Mouse (Mus musculus) ovary, adult 18-20 months (tissue): ENCODE measurements around the gene Fam49a.

Source experiments
- DNase-seq: peaks from one replicate; pipeline ENCODE4 v3.0.0; 2022; ENCODE audit warnings: low spot score, mixed read lengths

Fam49a gene

GRCm38 (mm10) chr12:12270495-12270894 lies 8.6 kb downstream of the Fam49a start:
- no peak for DNase-seq

- no peak for DNase-seq
Observed at GRCm38 (mm10) chr12:12274115-12274514, 12.2 kb downstream of the Fam49a start.

- DNase-seq, result no peak
Observed at GRCm38 (mm10) chr12:12275124-12275779, 13.3 kb downstream of the Fam49a start.

GRCm38 (mm10) chr12:12277741-12278463 lies 16.0 kb downstream of the Fam49a start:
- DNase-seq, result no peak

GRCm38 (mm10) chr12:12278464-12278872 lies 16.5 kb downstream of the Fam49a start:
- no peak for DNase-seq

DNA sequence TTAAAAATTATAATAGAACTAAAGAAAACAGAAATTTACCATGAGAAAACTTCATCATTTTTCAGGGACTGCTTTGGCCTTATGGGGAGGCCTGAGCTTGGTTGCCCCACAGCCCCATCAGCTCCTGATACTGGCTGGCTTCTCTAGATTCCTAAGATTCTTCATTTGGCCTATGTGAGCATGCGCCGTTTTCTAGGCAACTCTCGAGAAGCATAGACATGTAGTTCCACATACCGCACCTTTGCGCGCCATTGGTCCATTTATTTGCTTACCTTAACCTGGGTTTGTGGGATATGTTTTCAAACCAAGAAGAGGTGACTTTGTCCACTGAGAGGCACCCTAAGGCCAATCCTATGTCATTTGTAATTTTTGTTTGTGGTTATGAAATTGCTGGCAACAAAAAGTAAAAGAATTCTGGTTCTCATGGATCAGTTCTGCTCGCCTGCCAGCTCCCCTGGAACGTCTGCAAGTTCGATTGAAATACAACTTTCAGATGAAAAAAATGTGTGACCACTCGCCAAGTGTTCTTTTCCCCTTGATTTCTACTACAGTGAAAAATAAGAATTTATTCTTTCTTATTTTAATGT lies 21.9 kb downstream of the Fam49a start:
- DNase-seq, result no peak

GRCm38 (mm10) chr12:12284521-12284920 lies 22.6 kb downstream of the Fam49a start:
- no peak for DNase-seq

GRCm38 (mm10) chr12:12287131-12287786 lies 25.3 kb downstream of the Fam49a start:
- no peak for DNase-seq

DNA sequence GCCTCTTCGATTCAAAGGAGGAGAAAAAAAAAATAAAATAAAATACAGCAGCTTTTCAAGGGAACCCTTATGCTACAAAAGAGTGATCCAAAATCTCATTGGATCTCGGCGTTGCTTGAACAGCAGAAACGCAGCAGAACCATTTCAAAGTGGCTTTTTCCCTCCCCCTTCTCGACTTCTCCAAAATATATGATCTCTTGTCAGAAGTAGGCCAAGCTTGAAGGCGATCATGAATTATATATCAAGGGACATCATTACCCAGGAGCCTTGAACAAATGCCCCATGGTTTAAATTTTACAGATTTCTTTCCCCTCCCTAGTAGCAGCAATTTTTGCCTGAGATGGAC lies 25.8 kb downstream of the Fam49a start:
- DNase-seq, result no peak

- DNase-seq, result no peak
Observed at GRCm38 (mm10) chr12:12288586-12288985, 26.6 kb downstream of the Fam49a start.

DNA sequence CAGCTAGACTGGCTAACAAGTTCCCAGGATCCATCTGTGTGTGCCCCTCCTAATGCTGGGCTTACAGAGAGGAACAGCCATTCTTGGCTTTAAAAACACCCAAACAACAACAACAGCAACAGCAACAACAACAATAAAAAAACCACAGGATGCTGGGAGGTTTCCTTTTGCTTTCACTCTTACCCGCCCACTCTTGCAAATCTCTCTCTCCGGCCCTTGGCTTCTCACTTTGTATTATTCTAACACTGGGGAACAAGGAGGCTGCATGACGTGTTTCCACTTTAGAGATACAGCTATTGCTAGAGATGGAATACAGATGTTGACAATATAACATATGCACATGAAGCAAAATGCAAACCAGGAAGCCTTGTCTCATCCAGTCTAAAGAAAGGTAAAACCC lies 27.7 kb downstream of the Fam49a start:
- DNase-seq, result no peak

DNA sequence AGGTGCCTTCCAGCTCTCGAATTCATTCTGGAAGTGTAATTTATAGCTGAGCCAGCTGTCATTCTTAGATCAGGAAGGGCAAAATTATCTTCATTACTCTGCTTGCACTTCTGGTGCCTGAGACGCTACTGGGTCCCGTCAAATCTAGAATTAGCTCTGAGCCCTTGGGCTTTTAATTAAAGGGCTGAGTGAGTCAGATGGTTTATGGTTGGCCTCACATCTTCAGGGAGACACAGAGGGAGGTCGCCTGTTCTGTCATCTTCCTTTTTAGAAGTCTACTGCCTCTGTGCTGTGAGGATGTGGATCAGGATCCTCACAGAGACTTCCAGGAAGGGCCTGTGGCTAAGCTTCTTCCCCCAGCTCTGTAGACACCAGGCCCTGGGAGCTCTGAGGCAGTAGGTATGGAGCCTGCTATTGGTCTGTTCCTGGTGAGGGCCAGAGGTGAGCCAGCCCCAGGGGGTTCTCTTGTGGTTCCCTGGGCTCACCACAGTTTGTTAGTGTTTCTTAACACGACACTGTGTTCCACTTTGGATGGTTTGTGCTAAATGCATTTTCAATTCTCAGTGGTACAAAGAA lies 30.2 kb downstream of the Fam49a start:
- DNase-seq, result no peak

DNA sequence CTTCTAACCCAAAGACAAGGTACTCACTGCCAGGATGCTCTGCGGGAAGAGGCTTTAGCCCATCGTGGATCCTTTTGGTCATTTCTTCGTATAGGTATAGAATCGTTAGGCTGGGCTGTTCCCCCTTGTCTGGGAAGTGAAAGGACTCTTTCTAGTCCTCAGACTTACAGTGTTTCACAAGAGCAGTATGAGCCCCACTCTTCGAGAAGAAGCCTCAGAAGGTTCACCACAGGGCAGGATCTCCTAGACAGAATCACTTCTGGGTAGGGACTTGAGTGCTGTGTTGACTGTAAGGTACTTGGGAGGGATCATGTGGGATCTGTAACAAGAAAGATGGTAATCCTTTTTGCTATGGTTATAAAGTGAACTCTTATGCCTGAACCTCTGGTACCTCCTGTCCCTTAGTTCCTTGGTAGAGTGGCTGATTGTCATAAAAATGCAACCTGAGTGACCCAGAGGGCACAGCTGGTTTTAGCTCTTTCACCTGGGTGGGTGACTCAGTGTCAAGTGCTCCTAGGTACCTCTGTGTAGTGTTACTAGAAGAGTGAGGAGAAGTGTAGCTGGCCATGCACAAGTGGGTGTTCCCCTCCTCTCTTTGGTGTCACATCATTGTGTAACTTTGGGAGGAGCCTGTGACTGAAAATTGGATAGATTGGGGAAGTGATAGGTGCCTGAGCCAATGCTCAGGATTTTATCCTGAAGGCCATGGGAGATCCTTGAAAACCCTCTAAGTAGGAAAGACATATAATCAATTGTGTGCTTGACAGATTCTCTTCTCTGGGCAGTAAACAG lies 32.6 kb downstream of the Fam49a start:
- no peak for DNase-seq

- DNase-seq, result no peak
Observed at GRCm38 (mm10) chr12:12298451-12298850, 36.5 kb downstream of the Fam49a start.

DNA sequence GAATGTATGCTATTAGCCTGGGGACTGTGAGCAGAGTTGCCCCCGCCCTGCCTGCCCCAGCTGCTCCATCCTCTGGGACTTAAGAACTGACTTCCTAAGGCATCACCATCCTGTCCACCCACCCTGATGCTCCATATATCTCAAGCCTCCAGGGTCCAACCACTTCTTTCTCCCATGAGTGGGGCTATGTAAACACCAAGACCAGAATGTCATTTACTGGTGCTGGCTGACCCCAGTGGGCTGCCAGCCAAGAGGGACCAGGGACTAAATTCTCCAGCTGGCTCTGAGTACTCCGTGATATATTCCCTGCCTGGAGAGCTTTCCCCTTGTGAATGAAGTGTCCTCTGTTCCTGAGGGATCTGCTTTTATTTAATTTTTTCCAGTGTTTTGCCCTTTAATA lies 37.4 kb downstream of the Fam49a start:
- DNase-seq, result no peak

GRCm38 (mm10) chr12:12301149-12301548 lies 39.2 kb downstream of the Fam49a start:
- DNase-seq, result no peak

DNA sequence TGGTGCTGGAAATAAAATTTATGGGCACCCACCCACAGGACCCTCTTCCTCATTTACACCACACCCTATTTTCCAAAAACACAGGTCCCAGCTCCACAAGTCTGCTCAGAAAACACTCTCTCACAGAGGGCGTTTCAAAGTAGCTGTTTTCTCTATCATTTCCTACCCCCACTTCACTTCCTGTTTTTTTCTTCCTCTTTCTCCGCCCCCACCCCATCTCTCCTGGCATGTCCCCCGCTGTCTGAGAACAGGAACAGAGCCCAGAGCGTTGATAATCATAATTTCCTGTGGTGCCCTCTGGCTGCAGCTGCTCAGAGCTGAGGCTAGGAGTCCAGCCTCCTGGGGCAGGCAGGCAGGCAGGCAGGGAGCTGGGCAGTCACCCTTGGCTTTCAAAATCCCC lies 39.9 kb downstream of the Fam49a start:
- DNase-seq, result peak; percentile 16

DNA sequence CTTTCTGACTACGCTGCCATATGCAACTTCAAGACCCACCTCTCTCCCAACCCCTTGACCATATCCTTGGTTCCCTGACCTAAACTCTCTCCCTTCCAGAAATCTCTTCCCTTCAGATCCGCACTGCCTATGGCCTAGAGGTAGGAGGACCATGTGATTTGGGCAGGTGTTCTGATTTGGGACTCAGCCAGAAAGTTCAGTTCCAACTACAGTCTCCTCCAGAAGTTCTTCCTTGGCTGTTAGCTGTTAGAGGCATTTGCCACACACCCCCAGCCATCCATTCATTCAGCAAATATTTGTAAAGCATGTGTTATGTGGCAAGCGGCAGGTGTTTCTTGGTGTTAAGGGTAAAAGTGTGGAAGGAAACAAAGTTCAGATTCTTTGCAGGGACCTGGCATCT lies 44.3 kb downstream of the Fam49a start:
- DNase-seq, result no peak

GRCm38 (mm10) chr12:12306814-12307213 lies 44.9 kb downstream of the Fam49a start:
- DNase-seq, result no peak

DNA sequence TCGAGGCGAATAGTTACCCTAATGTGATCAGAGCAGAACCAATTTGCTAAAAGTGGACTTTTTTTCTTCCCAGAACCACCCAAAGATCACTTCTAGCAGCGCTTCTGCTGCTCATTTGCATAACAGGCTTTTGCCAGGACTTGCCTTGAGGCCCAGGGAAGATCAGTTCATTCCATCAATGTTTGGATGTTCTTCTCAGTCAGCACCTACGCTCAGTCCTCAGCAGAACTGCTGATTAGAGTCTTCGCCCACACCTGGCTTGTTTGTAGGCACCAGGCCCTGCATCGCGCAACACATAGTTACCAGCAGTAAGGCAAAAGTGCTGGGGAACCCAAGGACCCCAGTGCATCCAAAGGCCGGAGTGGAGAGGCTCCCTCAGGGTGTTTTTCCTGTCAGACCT lies 45.3 kb downstream of the Fam49a start:
- no peak for DNase-seq

GRCm38 (mm10) chr12:12313437-12313836 lies 51.5 kb downstream of the Fam49a start:
- no peak for DNase-seq

- no peak for DNase-seq
Observed at GRCm38 (mm10) chr12:12313919-12314318, 52.0 kb downstream of the Fam49a start.
